Mouse (Mus musculus) liver, embryonic 12.5 days (tissue): ENCODE measurements around the gene Trim65. TPM values are rescaled to one million over a fixed set of nuclear protein-coding genes. Genes with fewer than 3 reads are reported as not detected.

Experiments used
- ATAC-seq: fragments of 200-750 bp; cut with Nextera tagmentation; 2 replicates; pipeline ENCODE4 v1.8.0; 2017; ENCODE audit warnings: moderate number of reproducible peaks, mild to moderate bottlenecking, moderate library complexity
- H3K27ac ChIP-seq: fragments of 300-500 bp; sonication (generic); 2 replicates; pipeline ENCODE4 v1.5.1; 2016; ENCODE audit warnings: mild to moderate bottlenecking
- H3K27me3 ChIP-seq: fragments of 300-500 bp; sonication (generic); replicated peaks from 2 replicates; pipeline ENCODE4 v1.6.1; 2016; ENCODE audit warnings: mild to moderate bottlenecking, moderate library complexity
- H3K36me3 ChIP-seq: fragments of 300-500 bp; sonication (generic); 2 replicates; pipeline ENCODE4 v1.6.1; 2016; ENCODE audit warnings: mild to moderate bottlenecking, moderate library complexity
- H3K4me1 ChIP-seq: fragments of 300-500 bp; sonication (generic); 2 replicates; pipeline ENCODE4 v1.6.1; 2016
- H3K4me2 ChIP-seq: fragments of 300-500 bp; sonication (generic); 2 replicates; pipeline ENCODE4 v1.6.1; 2016; ENCODE audit warnings: mild to moderate bottlenecking, moderate library complexity
- H3K4me3 ChIP-seq: fragments of 300-500 bp; sonication (generic); 2 replicates; pipeline ENCODE4 v1.5.1; 2016; ENCODE audit warnings: mild to moderate bottlenecking, moderate library complexity
- H3K9ac ChIP-seq: fragments of 300-500 bp; sonication (generic); 2 replicates; pipeline ENCODE4 v1.6.1; 2016; ENCODE audit warnings: mild to moderate bottlenecking, moderate library complexity
- H3K9me3 ChIP-seq: fragments of 300-500 bp; sonication (generic); replicated peaks from 2 replicates; pipeline ENCODE4 v1.6.1; 2016; ENCODE audit warnings: mild to moderate bottlenecking, moderate library complexity
- WGBS: fragments of 180-500 bp; shearing (Covaris S2); methylation state at CpG from one replicate; pipeline ENCODE4 v1.1.7; 2016; ENCODE audit not compliant: insufficient replicate concordance; 5-methylcytosine and 5-hydroxymethylcytosine counted together
- polyA plus RNA-seq: library from polyadenylated mRNA; unstranded; fragments of >200 nt; fragmentation: Nextera tagmentation; extraction: Ambion mirVana; gene quantifications from 2 replicates; pipeline ENCODE4 v1.2.1, GENCODE M21; 2016

Gene Trim65
- polyA plus RNA-seq, 1 experiment from 2014 or later, result 2.0 TPM

DNA sequence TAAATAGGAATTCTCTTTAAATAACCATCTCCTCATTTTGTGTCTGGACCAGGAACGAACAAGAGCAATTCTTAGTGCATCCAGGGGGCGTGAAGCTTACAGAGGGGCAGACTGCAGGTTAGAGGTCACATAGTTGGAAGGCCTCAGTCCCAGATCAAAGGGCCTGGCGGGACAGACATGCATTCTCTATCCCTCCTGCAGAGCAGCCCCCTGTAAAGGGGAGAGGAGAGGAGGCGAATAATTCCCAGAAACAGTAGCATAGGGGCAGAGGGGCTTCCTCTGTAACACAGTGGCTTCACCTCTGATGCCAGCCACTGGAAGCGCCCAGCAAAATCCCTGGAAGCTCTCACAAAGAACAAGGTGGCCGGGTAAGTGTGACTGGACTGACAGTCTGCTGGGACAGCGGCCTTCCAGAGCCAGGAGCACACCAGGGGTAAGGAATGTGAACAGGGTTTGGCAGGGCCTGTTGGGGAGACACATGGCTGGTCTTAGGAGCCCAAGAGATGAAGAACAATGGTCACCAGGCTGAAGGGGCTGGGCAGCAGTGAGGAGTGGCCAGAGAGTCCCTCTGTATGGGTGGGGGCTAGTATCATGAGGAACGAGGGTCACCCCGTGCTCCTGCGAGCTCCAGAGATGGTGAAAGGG, 52.1 kb downstream of the Trim65 start:
- H3K4me3 ChIP-seq, result peak overlapping the region; percentile 73; the same call in 1 of the 2 replicates
- H3K4me1 ChIP-seq, result peaks cover 93% of the 10 kb centered on the region
- H3K9ac ChIP-seq, result peak overlapping the region; percentile 93
- no peaks in the 10 kb centered on the region for H3K9me3 ChIP-seq
- H3K36me3 ChIP-seq, result peaks cover 58% of the 10 kb centered on the region
- no peak for ATAC-seq
- H3K4me2 ChIP-seq, result peak overlapping the region; percentile 97
- peak overlapping the region; percentile 99 for H3K27ac ChIP-seq
- 56% methylated on average over 10 of the region's 10 CpGs for WGBS
- H3K27me3 ChIP-seq, result no peaks in the 10 kb centered on the region

DNA sequence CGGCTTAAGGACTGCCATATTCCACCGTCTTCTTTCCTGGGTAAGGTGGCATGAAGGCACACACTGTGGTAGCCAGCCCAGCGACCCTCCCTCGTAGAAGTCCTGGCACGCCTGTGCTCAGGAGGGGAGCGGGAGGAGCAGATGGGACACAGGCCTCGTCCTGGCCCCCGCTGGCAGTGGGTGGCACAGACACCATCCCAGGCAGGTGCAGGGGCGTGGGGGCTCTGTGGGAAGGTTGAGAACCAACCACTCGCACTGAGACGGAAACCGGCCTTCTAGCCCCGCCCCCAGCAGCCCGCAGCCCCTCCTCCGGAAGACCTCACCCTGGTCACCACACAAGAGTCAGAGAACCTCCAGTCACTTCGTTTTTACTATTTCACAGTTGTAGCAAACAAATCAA, 52.7 kb downstream of the Trim65 start:
- Histone ChIP-seq H3K36me3 (peaks cover 58% of the 10 kb centered on the region), H3K4me2 (peak overlapping the region; percentile 97), H3K27me3 (no peaks in the 10 kb centered on the region), H3K27ac (peak overlapping the region; percentile 99), H3K4me1 (peaks cover 89% of the 10 kb centered on the region), H3K9ac (peak overlapping the region; percentile 93), H3K4me3 (peak overlapping the region; percentile 73), H3K9me3 (no peaks in the 10 kb centered on the region)
- 3% methylated on average over 16 of the region's 16 CpGs for WGBS
- peak; percentile 27 for ATAC-seq

DNA sequence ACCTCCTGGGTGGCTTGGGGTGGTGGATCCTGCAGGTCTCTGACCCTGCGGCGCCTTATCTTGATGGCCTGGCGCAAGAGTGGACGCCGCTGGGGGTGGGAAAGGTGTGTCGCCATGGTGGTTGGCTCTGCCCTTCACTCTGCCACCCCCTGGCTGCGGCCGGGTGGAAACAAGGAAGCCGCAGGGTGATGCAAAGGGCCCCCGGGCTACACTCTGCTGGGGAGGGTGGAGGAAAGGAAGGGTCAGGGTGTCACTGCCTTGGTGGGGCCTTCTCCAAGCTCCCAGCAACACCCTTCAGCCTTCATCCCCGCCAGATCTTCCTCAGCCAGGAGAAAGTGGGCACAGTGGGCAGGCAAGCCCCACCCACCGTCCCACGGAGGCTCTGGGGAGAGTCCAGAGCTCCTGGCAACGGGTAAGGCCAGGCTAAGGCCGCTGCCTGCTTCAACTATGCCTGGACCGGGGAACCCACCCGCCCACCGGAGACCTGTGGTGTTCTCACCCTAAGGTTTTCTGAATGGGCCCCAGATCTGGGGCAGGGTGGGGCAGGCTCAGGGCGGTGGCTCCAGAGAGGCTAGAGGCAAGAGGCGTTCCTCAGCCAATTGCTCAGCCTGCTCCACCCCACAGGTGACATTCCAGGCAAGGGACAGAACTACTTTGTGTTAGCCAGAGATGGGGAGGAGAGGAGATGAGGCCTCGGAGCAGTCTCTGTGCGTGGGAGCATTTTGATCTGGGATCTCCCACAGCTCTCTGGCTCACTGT, 53.3 kb downstream of the Trim65 start, which contains the start of gene Unc13d:
TSS of gene Unc13d (minus strand) at position 516 of the 759 bp plus-strand sequence.
- ATAC-seq, result peak; percentile 89
- Histone ChIP-seq H3K4me1 (peaks cover 86% of the 10 kb centered on the region), H3K27me3 (no peaks in the 10 kb centered on the region), H3K9me3 (no peaks in the 10 kb centered on the region), H3K4me3 (peak within 1 kb of the TSS; percentile 73), H3K36me3 (peaks cover 59% of the 10 kb centered on the region), H3K9ac (peak within 1 kb of the TSS; percentile 93), H3K27ac (peak within 1 kb of the TSS; percentile 99), H3K4me2 (peak within 1 kb of the TSS; percentile 97)
- WGBS, result 9% methylated on average over 22 of the region's 22 CpGs

DNA sequence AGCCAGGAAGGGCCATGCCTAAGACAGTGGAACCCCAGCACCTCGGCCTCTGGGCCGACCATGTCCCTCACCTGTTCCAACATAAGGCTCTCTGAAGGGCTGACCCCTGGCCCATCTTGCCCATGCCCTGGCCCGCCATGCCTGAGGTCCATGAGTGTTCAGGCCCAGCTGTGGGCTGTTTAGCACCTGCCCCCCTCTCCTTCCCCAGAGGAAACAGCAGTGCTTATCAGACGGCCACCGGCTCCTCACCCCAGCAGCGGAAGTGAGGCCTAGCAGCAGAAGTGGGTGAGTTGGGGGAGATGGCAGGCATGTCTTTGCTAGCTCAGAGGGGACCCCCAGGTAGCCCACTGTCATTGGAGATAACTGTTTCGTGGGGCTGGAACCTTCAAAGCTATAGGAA, 54.1 kb downstream of the Trim65 start:
- ATAC-seq, result peak; percentile 57

DNA sequence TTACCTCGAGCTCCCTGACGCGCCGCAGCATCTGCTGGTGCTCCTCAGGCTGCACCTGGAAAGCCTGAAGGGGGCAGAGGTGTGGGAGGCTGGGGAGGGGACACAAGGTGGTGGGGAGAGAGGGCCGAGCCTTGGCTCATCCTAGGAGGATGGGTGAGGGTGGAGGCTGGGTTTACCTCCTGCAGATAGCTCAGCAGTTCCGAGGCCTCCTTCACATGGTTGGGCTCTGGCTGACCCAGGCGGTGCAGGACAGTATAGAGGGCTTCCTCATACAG, 54.7 kb downstream of the Trim65 start:
- peak overlapping the region; percentile 97 for H3K4me2 ChIP-seq
- H3K36me3 ChIP-seq, result peaks cover 56% of the 10 kb centered on the region
- ATAC-seq, result no peak
- peak overlapping the region; percentile 73 for H3K4me3 ChIP-seq
- WGBS, result 38% methylated on average over 7 of the region's 7 CpGs
- no peaks in the 10 kb centered on the region for H3K9me3 ChIP-seq
- H3K4me1 ChIP-seq, result peaks cover 79% of the 10 kb centered on the region
- H3K9ac ChIP-seq, result peak overlapping the region; percentile 93
- no peaks in the 10 kb centered on the region for H3K27me3 ChIP-seq
- H3K27ac ChIP-seq, result peak overlapping the region; percentile 99

More for the DNA sequence above, 54.1 kb downstream of the Trim65 start:
- Histone ChIP-seq H3K27me3 (no peaks in the 10 kb centered on the region), H3K4me2 (peak overlapping the region; percentile 97), H3K36me3 (peaks cover 56% of the 10 kb centered on the region), H3K9me3 (no peaks in the 10 kb centered on the region), H3K27ac (peak overlapping the region; percentile 99), H3K9ac (peak overlapping the region; percentile 93), H3K4me3 (peak overlapping the region; percentile 73), H3K4me1 (peaks cover 78% of the 10 kb centered on the region)
- WGBS, result 13% methylated on average over 7 of the region's 7 CpGs

DNA sequence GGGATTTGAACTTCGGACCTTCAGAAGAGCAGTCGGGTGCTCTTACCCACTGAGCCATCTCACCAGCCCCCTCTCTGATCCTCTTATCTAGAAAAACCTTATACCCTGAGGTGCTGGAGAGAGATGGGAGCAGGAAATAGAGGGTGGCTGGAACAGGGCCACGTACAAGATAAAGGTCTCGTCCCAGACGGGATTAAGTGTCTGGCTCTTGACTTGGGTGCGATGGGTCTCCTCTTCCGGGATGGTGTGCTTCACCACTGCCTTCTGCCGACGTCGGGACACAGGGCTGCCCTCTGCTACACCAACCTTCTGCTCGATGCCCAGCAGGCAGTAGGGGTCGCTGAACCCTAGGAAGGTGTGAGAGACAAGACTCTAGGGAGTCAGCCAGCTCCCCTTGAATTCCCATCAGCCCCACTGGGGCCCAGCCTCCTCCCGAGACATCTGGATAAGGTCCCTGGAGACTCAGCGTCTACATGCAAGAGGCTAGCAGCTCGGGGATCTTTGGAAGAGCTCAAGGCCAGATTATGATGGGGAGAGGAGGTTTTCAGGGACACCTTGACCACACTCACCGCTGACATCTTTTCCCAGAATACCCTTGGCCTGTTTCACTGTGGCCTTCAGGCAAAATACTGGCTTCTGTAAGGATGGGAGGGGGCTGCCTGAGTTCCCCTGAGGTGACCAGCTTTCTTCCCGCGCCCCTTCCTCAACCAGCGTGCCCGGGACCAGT, 55.2 kb downstream of the Trim65 start:
- Histone ChIP-seq H3K9ac (peak overlapping the region; percentile 93), H3K4me1 (peaks cover 74% of the 10 kb centered on the region), H3K27me3 (no peaks in the 10 kb centered on the region), H3K9me3 (no peaks in the 10 kb centered on the region), H3K27ac (peak overlapping the region; percentile 99), H3K4me3 (peak overlapping the region; percentile 73), H3K36me3 (peaks cover 51% of the 10 kb centered on the region), H3K4me2 (peak overlapping the region; percentile 97)
- ATAC-seq, result 0 out of 2 replicates have a peak, but pooled peaks have one; percentile 2
- 23% methylated on average over 20 of the region's 20 CpGs for WGBS

DNA sequence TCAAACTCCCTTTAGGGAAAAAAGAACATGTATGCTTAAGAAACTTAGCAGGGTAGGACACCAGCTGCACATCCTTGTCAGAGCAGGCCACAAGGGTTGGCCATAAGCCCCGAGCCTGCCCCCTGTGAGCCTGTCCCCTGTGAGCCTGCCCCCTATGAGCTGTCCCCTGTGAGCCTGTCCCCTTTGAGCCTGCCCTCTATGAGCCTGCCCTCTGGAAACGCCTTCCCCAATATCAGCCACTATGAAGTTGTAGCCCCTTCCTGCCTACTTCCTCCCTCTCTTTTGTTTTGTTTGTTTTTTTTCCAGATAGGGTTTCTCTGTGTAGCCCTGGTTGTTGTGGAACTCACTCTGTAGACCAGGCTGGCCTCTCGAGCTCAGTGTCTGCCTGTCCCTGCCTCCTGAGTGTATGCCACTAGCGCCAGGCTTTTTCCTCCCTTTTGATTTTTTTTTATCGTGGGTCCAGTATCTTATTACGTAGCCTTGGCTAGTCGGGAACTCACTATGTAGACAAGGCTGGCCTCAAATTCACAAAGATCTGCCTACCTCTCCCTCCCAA, 56.4 kb downstream of the Trim65 start:
- Histone ChIP-seq H3K27me3 (no peaks in the 10 kb centered on the region), H3K9ac (no peak overlapping the region), H3K4me1 (peaks cover 63% of the 10 kb centered on the region), H3K27ac (peak overlapping the region; percentile 57), H3K4me2 (no peak overlapping the region), H3K36me3 (peaks cover 47% of the 10 kb centered on the region), H3K4me3 (no peak overlapping the region), H3K9me3 (no peaks in the 10 kb centered on the region)
- WGBS, result 39% methylated on average over 7 of the region's 7 CpGs
- ATAC-seq, result no peak

DNA sequence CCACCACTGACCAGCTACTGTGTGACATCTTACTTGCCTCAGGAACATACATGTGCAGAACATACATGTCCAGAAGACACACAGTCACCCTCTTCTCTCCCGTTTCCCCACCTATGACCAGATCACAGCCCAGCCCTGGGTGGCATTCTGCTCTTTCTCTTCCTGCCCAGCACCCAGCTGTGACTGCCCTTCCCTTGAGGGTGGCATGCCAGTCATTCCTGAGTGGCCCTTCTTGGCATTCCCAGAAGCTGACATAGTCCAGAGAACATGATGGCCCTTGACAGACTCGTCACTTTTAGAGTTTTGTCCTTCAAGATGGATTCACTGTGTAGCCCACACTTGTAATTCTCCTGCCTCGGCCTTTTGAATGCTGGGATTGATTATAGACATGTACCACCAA, 58.3 kb downstream of the Trim65 start:
- no peak overlapping the region for H3K9ac ChIP-seq
- no peaks in the 10 kb centered on the region for H3K9me3 ChIP-seq
- peaks cover 44% of the 10 kb centered on the region for H3K4me1 ChIP-seq
- no peaks in the 10 kb centered on the region for H3K27me3 ChIP-seq
- H3K4me3 ChIP-seq, result no peak overlapping the region
- H3K27ac ChIP-seq, result no peak overlapping the region
- peaks cover 57% of the 10 kb centered on the region for H3K36me3 ChIP-seq
- H3K4me2 ChIP-seq, result no peak overlapping the region
- WGBS, result 82% methylated on average over 3 of the region's 3 CpGs
- ATAC-seq, result no peak

Other genes starting within 250 kb of the Trim65 start
- 47.5 and 48.9 TPM in 2 replicates for gene Smim5, start 231.2 kb downstream of the Trim65 start, polyA plus RNA-seq
- gene Smim6, start 219.1 kb downstream of the Trim65 start, polyA plus RNA-seq, result 3.1 and 3.7 TPM in 2 replicates
- 23.1 and 24.5 TPM in 2 replicates for gene Sap30bp, start 197.8 kb downstream of the Trim65 start, polyA plus RNA-seq
- 14.9 and 17.6 TPM in 2 replicates for gene Recql5, start 197.7 kb downstream of the Trim65 start, polyA plus RNA-seq
- 0.31 and 0.44 TPM in 2 replicates for gene Itgb4, start 156.4 kb downstream of the Trim65 start, polyA plus RNA-seq
- gene Galk1, start 118.4 kb downstream of the Trim65 start, polyA plus RNA-seq, result 187 and 200 TPM in 2 replicates
- 816 and 835 TPM in 2 replicates for gene H3f3b, start 103.2 kb downstream of the Trim65 start, polyA plus RNA-seq
- gene Unk, start 100.8 kb downstream of the Trim65 start, polyA plus RNA-seq, result 18.7 and 20.2 TPM in 2 replicates
- gene Unc13d, start 53.2 kb downstream of the Trim65 start, polyA plus RNA-seq, result 48.9 and 50.1 TPM in 2 replicates
- gene Wbp2, start 44.1 kb downstream of the Trim65 start, polyA plus RNA-seq, result 76.4 and 77.8 TPM in 2 replicates
- gene Trim47, start 3.9 kb downstream of the Trim65 start, polyA plus RNA-seq, result 6.2 TPM in 2 replicates
- gene Mrpl38, start 7.7 kb upstream of the Trim65 start, polyA plus RNA-seq, result 76.7 and 81.5 TPM in 2 replicates
- 14.3 and 15.0 TPM in 2 replicates for gene Fbf1, start 37.0 kb upstream of the Trim65 start, polyA plus RNA-seq
- gene Ten1, start 67.7 kb upstream of the Trim65 start, polyA plus RNA-seq, result 43.4 and 44.0 TPM in 2 replicates
- 15.3 and 19.7 TPM in 2 replicates for gene Acox1, start 67.9 kb upstream of the Trim65 start, polyA plus RNA-seq
- gene Evpl, start 106.9 kb upstream of the Trim65 start, polyA plus RNA-seq, result 0.30 and 0.31 TPM in 2 replicates
- 66.4 and 66.8 TPM in 2 replicates for gene Srp68, start 143.1 kb upstream of the Trim65 start, polyA plus RNA-seq
- not detected in 2 replicates for gene Galr2, start 149.8 kb upstream of the Trim65 start, polyA plus RNA-seq
- gene Exoc7, start 176.1 kb upstream of the Trim65 start, polyA plus RNA-seq, result 29.7 and 31.8 TPM in 2 replicates
- 1.2 and 1.4 TPM in 2 replicates for gene Foxj1, start 204.3 kb upstream of the Trim65 start, polyA plus RNA-seq